Mouse (Mus musculus): ENCODE results near the gene Def8.

- TF ChIP-seq CTCF (conservative IDR thresholded peaks at IDR 0.05; ENCODE audit: insufficient read depth, insufficient read length, low read depth, low read length) (no peak), POLR2A (IDR thresholded peaks at IDR 0.05; ENCODE audit: low read depth, low read length) (no peak)
Measured at GRCm38 (mm10) chr8:123450783-123451182, 27.5 kb downstream of the Def8 start.
